Mouse (Mus musculus) small intestine, adult 2 months (tissue): ENCODE results near the gene Cdc37l1.

Source experiments
- CTCF ChIP-seq: fragments of 200-500 bp; IDR thresholded peaks from 2 replicates; pipeline ENCODE4 v1.5.1; 2012; ENCODE audit warnings: low read depth, mild to moderate bottlenecking, control low read depth, inconsistent platforms, low read length, moderate library complexity, mixed read lengths; ENCODE audit not compliant: insufficient replicate concordance, insufficient read length; ENCODE audit errors: extremely low read depth
- POLR2A ChIP-seq: fragments of 200-500 bp; IDR thresholded peaks from 2 replicates; pipeline ENCODE4 v1.6.1; 2012; ENCODE audit warnings: low read depth, mild to moderate bottlenecking, control low read depth, inconsistent platforms, low read length, moderate library complexity

- TF ChIP-seq CTCF (no peak), POLR2A (no peak)
These were observed 22.5 kb upstream of the Cdc37l1 start, which contains the start of gene 4430402I18Rik for GRCm38 (mm10) chr19:28967652-28968051.
